Mouse (Mus musculus) spleen, embryonic (tissue): Measurements from ENCODE around the gene Zswim4.

Experiments
- CTCF ChIA-PET: fragments of 350-600 bp; sonication (Branson Sonifier 250); formaldehyde crosslinking; loops from one replicate; lab custom pipeline; 2022; lab: Charles Lee

The Zswim4 gene

DNA sequence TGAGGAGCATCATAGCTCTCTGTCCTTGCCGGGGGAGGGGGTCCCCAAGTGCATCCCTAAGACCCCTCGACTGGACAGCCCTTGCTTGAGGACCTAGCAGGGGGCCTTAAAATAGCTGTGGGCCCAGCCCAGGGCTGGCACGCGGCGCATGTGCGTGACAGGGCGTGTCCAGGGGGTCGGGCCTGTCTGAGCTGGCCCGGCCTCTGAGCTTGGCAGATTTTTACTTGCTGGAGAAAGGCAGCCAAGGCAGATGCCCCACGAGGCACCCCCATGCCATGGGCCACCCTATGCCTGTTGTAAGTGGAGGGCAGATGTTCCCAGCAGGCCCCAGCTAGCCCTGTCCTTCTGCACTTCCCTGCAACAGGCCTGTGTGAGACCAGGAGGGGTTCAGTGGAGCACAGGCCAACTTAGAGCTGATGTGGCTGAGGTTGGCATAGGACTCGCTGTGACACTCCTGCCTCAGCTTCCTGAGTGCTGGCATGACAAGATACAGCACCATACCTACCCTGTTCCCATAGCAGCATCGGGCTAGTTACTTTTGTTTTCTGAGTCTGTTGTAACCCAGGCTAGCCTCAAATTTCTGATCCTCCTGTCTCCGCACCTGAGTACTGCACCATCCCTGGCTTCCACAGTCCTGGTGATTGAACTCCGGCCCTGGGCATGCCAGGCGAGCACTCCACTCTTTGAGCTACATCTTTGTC is 35.2 kb downstream of the Zswim4 start:
- CTCF ChIA-PET, result interaction anchor here (0.9 to 1.5 kb wide), 2 partner anchors 14 to 15 kb away, joined by 3 to 5 read pairs; no protein-coding TSS in a partner anchor

DNA sequence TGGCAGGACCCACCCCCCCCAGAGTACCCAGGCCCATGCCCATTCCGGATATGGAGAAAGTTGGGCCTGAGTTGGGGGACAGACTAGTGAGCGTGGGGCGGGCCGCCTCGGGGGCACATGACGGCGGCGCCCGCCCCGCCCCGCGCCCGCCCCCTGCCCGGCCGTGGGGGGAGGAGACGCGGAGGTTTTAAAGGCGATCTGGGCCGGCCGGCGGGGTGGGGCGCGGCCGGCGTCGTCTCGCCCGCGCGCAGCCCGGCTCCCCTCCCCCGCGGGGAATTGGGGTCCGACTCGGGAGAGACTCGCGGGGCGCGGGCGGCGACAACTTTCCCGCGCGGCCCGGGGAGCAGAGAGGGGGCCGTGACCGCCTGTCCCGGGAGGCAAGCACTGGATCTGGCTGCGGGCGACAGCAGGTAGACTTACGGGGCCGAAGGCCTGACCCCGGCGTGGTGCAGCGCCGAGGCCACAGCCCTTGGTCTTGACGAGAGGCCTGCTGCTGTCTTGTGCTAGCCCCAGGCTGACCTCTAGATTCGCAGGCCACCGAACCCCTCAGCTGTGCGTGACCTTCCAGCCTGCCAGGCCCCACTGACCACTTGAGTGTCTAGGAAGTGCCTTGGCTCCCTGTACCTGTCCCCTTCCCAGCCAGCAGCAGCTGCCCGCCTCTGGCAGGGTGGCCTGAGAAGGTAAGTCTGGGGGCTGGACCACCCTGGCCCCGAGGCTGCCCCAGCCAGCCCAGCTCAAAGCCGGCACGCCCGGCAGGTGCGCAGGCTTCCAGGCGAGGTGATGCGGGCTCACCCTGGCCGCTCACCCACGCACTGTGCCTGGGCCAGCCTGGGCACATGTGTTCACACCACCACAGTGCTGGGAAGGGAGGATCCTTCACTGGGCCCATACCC is 36.0 kb downstream of the Zswim4 start:
- CTCF ChIA-PET, result interaction anchor here (0.9 kb wide), 1 partner anchor 14 kb away, joined by 3 read pairs; no protein-coding TSS in a partner anchor

DNA sequence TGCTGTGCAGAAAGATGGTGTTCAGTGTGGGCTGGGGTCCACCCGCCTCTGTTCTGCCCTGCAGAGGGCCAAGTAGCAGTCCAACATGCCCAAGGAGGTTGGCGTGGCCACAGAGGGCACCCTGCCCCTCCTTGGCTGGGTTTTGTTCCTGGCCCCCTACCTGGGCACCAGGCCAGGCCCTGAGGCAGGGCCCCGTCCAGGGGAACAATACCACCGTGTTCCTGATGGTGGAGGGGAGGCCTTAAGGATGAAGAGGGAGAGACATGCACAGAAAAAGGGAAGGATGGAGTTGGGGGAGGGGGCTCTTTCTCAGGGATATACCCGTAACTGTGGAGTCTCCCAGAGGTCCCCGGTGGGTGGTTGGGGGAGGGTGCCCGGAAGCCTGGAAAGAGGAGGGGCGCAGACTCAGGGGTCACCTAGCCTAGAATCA is 36.7 kb downstream of the Zswim4 start:
- CTCF ChIA-PET, result no interaction called here

DNA sequence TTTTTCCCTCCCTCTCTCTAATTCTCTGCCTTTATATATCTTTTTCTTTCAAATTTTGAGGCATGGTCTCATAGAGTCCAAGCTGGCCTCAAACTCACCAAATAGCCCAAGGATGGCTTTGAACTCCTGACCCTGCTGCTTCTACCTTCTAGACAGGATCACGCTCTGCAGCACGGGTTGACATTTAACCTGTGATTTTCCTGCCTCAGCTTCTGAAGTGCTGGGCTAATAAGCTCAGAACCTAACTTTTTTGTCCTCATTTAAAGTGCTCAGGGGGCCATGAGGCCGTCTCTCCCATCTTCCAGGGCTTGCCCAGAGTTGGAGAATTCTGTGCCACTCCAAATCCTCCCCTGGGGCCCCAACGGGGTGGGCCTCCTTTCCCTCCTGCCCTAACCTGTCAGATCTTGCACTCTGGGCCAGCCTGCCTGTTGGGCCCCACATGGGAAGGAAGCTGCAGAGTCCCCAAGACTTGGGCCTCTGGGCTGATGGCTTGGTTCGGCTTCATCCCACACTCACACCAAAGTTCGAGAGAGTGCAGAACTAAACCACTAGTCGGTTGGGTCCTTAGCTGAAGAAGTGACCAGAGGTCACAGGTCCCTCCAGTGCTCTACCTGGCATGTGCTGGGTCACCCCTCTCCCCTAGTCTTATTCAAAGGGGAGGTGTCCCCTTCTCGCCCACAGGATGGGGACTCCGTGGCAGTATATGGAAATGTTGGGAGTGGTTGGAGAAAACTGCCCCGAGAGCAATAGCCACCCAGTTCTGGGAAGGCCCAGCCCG is 37.3 kb downstream of the Zswim4 start:
- CTCF ChIA-PET, result no interaction called here

DNA sequence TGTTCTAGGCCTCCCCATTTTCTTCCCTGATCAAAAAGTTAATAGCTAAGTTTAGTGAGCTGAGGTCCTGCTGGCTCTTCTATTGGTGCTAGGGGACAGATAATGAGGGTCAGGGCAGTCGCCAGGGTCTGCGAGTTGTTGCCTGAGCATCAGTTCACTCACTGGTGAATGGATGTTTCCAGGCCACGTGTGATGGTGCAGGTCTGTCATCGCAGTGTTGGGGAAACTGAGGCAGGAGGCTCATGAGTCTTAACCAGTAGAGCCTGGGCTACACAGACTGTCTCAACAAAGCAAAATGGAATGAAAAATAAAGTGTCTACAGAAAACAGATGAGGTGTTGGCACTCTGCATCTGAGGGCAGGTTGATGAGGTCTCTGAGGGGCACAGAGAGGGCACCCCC is 38.0 kb downstream of the Zswim4 start:
- CTCF ChIA-PET, result no interaction called here

DNA sequence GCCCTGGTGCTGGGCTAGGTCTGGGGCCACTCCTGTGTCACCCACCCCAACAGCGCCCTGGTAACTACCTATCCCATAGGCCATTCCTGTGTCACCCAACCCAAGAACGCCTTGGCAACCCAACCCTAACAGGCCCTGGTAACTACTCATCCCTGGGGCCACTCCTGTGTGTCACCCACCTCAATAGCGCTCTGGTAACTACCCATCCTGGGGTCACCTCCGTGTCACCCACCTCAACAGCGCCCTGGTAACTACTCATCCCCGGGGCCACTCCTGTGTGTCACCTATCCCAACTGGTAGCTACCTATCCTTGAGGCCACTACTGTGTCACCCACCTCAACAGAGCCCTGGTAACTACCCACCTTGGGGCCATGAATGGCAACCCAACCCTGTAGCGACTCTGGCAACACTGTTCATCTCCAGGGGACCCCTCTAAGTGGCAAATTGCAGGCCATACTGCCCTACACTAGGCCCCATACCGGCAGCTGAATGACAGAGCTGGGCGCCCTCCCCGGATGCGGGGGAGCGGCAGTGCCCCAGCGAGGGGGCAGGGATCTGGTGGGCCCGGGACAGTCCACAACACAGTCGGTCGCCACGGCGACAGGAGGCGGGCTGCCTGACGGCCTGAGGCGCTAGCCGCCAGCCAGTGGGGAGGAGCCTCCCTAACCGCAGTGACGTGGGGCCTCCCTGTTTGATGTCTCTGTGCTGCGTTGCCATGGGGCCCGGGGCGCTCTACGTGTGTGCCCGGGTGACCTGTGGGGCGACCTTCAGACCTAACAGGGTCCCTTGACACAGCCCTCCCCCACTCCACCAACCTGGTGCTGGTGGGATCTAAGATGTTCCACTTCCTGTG is 38.7 kb downstream of the Zswim4 start:
- CTCF ChIA-PET, result interaction anchor here (0.7 to 1.3 kb wide), 2 partner anchors 11 to 766 kb away, joined by 3 to 4 read pairs; no protein-coding TSS in a partner anchor

DNA sequence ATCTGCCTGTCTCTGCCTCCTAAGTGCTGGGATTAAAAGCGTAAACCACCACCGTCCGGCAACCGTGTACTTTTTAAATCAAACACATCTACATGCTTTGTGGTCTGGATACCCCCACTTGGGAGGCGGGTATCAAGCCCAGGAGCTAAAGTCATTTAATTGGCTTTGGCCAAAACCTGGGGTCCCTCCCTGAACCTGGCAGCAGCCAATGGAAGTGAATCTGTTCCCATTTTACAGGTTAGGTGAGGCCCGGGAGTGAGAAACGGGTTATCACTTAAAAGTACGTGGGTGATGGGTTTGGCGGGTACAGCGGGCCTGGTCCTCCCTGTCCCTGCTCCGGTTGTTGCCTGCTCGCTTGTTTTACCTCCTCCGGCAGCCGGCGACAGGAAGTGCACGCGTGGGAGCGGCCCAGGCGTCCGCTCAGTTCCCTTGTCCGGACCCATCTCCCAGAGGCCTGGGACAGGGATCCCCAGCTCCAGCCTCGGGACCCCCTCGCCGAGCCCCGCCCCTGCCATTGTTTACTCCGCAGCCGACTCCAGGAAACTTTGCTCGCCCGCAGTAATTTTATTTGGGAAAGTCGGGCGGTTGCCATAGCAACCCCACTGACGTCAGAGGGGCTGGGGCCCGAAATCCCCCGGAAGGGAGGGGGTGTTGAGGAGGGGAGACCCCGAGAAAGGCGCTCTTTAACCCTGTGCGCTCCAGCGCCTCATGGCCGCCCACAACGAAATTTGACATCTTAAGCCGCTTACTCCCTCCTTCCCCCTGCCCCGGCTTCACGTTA is 39.5 kb downstream of the Zswim4 start:
- CTCF ChIA-PET, result interaction anchor here (1.3 kb wide), 1 partner anchor 10 kb away, joined by 4 read pairs; no protein-coding TSS in a partner anchor

DNA sequence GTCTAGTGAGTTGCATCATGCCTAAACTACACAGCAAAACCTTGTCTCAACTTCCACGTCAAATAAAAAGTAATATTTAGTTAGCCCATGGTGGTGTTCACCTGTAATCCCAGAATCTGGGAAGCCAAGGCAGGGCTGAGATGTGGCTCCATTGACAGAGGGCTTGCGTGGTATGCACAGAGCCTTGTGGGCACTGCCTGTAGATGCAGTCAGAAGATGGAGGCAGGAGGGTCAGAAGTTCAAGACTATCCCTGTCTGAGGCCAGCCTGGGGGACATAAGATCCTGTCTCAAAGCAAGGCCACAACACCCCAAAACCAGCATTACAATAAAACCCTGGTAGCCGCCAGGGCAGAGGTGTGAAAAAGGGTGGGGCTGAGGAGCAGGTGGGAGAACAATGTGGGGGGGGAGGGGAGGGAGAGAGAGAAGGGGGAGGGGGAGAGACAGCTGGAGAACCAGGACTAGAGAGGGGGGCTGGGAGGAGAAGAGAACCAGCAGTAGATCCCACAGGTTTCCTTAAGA is 42.6 kb downstream of the Zswim4 start:
- CTCF ChIA-PET, result interaction anchor here (0.6 to 0.7 kb wide), 3 partner anchors 14 to 31 kb away, joined by 4 to 8 read pairs (median 6); no protein-coding TSS in a partner anchor

DNA sequence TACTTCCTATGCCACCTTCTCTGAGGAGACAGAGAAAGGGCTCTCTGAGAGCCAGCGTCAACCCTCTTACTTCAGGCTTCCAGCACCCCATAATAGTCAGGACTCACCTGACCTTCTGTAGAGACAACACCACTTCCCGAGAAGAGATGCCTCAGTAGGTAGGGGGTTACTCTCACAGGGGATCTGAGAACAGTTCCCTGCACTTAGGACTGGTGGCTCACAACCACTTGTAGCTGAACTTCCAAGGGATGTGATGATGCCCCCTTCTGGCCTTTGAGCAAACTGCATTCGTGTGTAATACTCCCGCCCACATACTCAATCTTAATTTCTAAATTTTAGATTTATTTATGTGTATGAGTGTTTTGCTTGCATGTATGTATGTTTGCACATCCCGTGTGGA is 43.3 kb downstream of the Zswim4 start:
- CTCF ChIA-PET, result interaction anchor here (0.5 kb wide), 1 partner anchor 220 kb away, joined by 4 read pairs; no protein-coding TSS in a partner anchor

DNA sequence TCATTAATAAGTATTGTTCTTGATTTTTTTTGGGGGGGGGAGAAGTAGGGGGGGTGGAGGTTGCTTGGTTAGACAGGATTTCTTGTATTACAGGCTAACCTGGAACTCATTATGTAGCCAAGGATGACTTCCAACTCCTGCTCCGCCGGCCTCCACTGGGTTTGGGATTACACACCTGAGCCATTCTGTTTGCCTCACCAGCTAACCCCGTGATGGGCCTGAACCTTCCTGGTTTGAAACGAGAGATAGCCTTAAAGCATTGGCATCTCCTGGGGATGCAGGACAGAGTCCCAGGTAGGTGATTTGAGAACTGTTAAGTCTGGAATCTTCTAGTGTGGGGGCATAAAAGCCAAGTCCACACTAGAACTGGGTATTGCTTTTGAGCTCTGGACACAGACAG is 43.7 kb downstream of the Zswim4 start:
- CTCF ChIA-PET, result interaction anchor here (0.5 kb wide), 1 partner anchor 219 kb away, joined by 4 read pairs; no protein-coding TSS in a partner anchor

DNA sequence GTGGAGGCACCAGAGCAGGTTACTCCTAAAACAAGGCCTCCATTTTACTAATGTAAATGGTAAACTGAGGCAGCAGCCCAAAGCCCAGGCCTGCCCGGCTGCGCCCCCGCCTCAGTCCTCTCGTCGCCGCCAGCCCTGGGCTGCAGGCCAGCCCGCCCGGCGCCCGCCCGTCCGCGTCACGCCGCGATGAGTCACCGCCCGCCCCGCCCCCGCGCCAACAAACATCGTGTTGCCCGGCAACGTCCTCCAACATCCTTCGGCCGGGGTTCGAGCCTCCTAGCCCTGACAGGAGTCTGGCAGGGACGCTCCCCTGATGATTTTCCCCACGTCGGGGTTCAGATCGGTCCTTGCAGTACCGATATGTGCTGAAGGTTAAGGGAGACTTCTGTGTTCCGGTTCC is 44.3 kb downstream of the Zswim4 start:
- CTCF ChIA-PET, result no interaction called here

DNA sequence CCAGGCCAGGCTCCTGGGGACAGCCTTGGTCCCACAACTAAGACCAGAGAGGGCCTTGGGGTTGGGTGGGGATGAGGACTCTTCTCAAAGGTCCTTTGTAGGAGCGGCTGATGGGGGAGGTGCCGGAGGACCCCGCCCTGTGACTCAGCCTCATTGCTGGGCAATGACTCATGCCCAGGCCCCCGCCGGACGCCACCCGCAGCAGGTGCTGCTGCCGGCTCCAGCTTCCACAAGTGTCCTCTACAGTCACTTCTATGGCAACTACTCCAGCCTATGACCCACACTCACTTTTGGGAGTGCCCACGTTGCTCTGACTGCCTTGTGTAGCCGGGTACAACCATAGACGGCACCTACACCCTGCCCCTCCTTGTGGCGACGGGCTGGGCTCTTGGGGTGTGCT is 44.8 kb downstream of the Zswim4 start:
- CTCF ChIA-PET, result interaction anchor here (0.5 kb wide), 1 partner anchor 82 kb away, joined by 3 read pairs; no protein-coding TSS in a partner anchor

DNA sequence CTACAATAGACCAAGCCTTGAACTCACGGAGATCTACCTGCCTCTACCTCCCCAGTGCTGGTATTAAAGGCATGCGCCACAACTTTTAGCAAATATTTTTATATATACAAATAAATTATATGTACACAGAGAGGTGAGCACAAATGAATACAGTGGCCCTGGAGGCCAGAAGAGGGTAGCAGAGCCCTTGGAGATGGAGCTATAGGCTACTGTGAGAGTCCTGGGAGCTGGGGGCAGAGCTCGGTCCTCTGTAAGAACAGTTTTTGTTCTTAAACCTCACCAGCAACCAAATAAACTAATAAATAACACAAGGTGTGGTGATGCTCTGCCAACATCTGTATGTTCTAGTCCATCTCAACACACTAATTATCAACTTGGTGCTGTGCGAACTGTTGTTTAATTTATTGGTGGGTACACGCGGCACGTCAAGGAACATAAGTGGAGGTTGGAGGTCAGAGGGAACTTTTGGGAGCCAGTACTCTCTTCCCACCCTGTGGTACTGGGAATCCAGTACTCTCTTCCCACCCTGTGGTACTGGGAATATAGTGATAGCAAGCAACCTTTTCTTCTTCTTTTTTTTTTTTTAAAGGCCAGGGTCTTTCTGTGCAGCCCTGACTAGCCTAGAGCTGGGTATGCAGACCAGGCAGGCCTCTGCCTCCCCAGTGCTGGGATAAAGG is 46.5 kb downstream of the Zswim4 start:
- CTCF ChIA-PET, result interaction anchor here (0.7 to 0.9 kb wide), 2 partner anchors 17 to 333 kb away, joined by 3 to 4 read pairs; no protein-coding TSS in a partner anchor

DNA sequence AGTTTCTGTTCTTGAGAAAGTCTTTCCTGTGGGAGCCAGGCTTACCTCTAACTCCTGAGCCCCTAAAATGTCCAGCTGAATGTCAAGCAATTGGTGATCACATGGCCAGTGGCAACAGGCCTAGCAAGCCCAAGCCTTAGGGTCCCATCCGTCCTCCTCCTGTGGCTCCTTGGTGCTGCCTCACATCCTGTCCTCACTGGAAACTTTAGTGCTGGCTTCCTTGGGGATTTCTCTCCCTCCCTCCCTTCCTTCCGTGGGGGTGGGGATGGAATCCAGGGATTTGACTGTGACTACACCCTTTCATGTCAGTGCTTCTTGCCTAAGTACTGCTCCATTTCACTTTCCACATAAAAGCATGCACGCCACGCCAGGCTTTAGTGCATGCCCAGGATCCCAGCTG is 47.3 kb downstream of the Zswim4 start:
- CTCF ChIA-PET, result no interaction called here

DNA sequence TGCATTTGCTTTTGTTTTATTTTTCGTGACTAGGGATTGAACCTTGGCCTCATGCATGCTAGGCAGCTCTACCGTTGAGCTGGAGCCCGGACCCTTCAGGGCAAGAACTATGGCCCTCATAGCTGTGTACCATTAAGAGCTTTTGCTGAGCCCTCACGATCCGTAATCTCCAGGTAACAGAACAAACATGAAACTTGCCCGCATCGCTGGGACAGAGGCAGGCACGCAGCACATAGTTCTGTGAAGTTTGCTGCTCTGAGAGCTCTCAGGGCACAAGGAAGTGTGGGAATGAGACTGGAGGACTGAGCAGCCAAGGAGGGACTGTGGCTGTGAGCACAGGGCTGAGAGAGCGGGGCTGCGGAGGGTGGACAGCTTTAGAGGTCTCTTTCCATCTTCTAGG is 48.2 kb downstream of the Zswim4 start:
- CTCF ChIA-PET, result interaction anchor here (0.9 to 2.1 kb wide), 3 partner anchors 14 to 21 kb away, joined by 3 to 7 read pairs (median 5); no protein-coding TSS in a partner anchor

DNA sequence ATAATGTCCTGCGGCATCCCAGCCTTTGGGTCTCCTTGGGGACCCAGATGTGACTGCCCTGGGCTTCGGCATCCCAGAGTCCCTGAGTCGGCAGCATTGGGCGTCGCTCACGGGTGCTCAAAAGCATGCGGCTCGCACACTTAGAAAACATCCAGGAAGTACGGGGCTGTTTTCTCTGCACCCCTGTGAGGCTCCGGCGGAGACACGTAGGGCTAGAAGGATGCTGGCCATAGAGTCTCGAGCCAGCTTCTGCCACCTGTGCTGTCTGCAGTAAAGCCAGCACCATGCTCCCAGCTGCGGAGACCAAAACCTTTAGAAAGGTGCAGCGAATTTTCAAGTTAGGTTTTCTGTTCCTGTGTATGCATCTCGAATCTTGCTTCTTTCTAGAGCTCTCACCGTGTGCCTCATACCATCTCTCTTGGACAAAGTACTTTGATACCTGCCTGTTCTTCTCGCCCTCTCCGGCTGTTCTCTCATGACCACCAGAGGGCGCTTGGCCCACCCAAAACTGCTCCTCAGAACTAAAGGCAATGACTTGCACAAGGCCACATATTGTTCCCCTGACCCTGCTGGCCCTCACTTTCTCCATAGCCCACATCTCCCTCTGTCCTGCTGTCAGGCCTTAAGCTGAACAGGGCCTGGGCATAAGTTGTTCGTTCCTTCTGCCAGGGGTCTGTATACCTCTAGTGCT is 49.6 kb downstream of the Zswim4 start:
- CTCF ChIA-PET, result interaction anchor here (0.6 to 3.3 kb wide), 8 partner anchors 10 to 579 kb away, joined by 3 to 24 read pairs (median 4); no protein-coding TSS in a partner anchor

DNA sequence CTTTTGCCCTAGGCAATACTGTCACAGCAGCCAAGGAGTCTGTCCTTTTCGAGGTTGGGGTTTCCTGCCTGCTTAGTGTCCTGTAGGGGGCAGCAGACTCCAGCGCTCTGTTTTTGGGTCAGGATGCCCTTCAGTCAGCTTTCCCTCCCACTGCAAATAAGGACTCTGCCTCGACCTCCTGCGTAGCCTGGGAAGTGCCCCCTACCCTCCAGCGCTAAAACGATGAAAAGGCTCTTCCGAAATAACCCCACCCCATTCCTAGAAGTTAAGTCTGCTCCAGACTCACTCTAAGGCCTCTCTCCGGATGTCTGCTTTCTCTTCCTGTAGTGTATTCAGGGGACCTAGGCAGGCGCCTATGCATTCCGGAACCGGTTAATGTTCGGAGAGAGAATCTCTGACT is 50.3 kb downstream of the Zswim4 start:
- CTCF ChIA-PET, result interaction anchor here (0.7 to 3.3 kb wide), 7 partner anchors 11 to 578 kb away, joined by 3 to 24 read pairs (median 4); no protein-coding TSS in a partner anchor

DNA sequence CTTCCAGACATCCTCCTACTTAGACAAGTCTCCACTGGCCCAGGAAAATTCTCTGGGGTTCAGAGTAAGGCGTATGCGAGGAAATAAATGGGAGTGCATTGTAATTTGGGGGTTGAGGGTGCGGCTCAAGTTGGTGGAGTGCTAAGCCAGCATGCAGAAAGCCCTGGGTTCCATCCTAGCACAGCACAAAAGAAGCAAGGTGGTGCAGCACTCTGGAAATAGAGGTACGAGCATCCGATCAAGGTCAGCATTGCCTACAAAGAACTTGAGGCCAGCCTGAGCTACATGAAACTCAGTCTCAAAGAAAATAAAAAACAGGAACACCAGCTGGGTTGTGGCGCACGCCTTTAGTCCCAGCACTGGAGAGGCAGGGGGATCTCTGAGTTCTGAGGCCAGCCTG is 51.7 kb downstream of the Zswim4 start, which contains the start of gene Nanos3:
TSS of gene Nanos3 (minus strand) at position 101 of the 400 bp plus-strand sequence.
- CTCF ChIA-PET, result interaction anchor here (0.6 to 3.3 kb wide), 2 partner anchors 25 to 627 kb away, joined by 6 to 24 read pairs; no protein-coding TSS in a partner anchor
